Mouse (Mus musculus): Measurements from ENCODE around the gene Vps16.

- no peak for TF ChIP-seq POLR2A (IDR thresholded peaks at IDR 0.05; ENCODE audit: insufficient read length, low read depth)
- TF ChIP-seq CEBPB (IDR thresholded peaks at IDR 0.05; ENCODE audit: insufficient read depth, poor library complexity, severe bottlenecking): no peak
- TF ChIP-seq MYOG (IDR thresholded peaks at IDR 0.05; ENCODE audit: control insufficient read depth in 1 of 3, insufficient read depth in 1 of 3, insufficient read length in 2 of 3, low read depth in 2 of 3): no peak
- TF ChIP-seq POLR2AphosphoS2 (IDR thresholded peaks at IDR 0.05; ENCODE audit: insufficient read length, low read depth): no peak
- TF ChIP-seq USF1 (IDR thresholded peaks at IDR 0.05; ENCODE audit: low read depth): no peak
- no peak for TF ChIP-seq MAX (IDR thresholded peaks at IDR 0.05; ENCODE audit: low read depth)
- no peak for TF ChIP-seq E2F4 (IDR thresholded peaks at IDR 0.05; ENCODE audit: insufficient read depth)
- no peak for TF ChIP-seq TCF12 (IDR thresholded peaks at IDR 0.05; ENCODE audit: insufficient read depth, poor library complexity, severe bottlenecking)
- no peak for TF ChIP-seq MYOD1 (IDR thresholded peaks at IDR 0.05; ENCODE audit: control insufficient read depth in 1 of 3, insufficient read length in 2 of 3, low read depth in 2 of 3)
Measured at GRCm38 (mm10) chr2:130404939-130405338, 19.2 kb upstream of the Vps16 start, which contains the start of the genes Gm28372 and 1700020A23Rik.

Data from myocyte (in vitro differentiated cells).